Mouse (Mus musculus) liver, embryonic 13.5 days (tissue): ENCODE data around the gene Hspa5. TPM values are rescaled to one million over a fixed set of nuclear protein-coding genes. Genes with fewer than 3 reads are reported as not detected.
A peak's percentile ranks its signal among the peaks of the same experiment; 100 is the strongest.
"Not testable (repeated sequence)": the region's sequence is repeated elsewhere in the genome, so short reads cannot be mapped to it uniquely, and the experiment has no call there.

Experiments used
- ATAC-seq: fragments of 200-750 bp; cut with Nextera tagmentation; 2 replicates; pipeline ENCODE4 v1.8.0; 2017; ENCODE audit warnings: low read depth, mild to moderate bottlenecking, moderate number of reproducible peaks, moderate library complexity
- DNase-seq: peaks from one replicate; pipeline ENCODE4 v3.0.0; 2022
- H3K27ac ChIP-seq: fragments of 300-500 bp; sonication (generic); 2 replicates; pipeline ENCODE4 v1.5.1; 2015; ENCODE audit warnings: moderate library complexity, mild to moderate bottlenecking, inconsistent platforms
- H3K27me3 ChIP-seq: fragments of 300-500 bp; sonication (generic); 2 replicates; pipeline ENCODE4 v1.6.1; 2015; ENCODE audit warnings: mild to moderate bottlenecking, inconsistent platforms
- H3K36me3 ChIP-seq: fragments of 300-500 bp; sonication (generic); 2 replicates; pipeline ENCODE4 v1.6.1; 2015; ENCODE audit warnings: mild to moderate bottlenecking, inconsistent platforms
- H3K4me1 ChIP-seq: fragments of 300-500 bp; sonication (generic); replicated peaks from 2 replicates; pipeline ENCODE4 v1.6.1; 2015; ENCODE audit warnings: inconsistent platforms
- H3K4me2 ChIP-seq: fragments of 300-500 bp; sonication (generic); 2 replicates; pipeline ENCODE4 v1.6.1; 2015; ENCODE audit warnings: inconsistent platforms, mild to moderate bottlenecking, moderate library complexity
- H3K4me3 ChIP-seq: fragments of 300-500 bp; sonication (generic); replicated peaks from 2 replicates; pipeline ENCODE4 v1.5.1; 2015; ENCODE audit warnings: mild to moderate bottlenecking, inconsistent platforms
- H3K9ac ChIP-seq: fragments of 300-500 bp; sonication (generic); 2 replicates; pipeline ENCODE4 v1.6.1; 2015; ENCODE audit warnings: mild to moderate bottlenecking, inconsistent platforms
- H3K9me3 ChIP-seq: fragments of 300-500 bp; sonication (generic); replicated peaks from 2 replicates; pipeline ENCODE4 v1.6.1; 2016; ENCODE audit warnings: inconsistent platforms
- WGBS: fragments of 180-500 bp; shearing (Covaris S2); methylation state at CpG from one replicate; pipeline ENCODE4 v1.1.7; 2015; ENCODE audit not compliant: insufficient replicate concordance; 5-methylcytosine and 5-hydroxymethylcytosine counted together
- polyA plus RNA-seq: library from polyadenylated mRNA; unstranded; fragments of >200 nt; fragmentation: Nextera tagmentation; extraction: Ambion mirVana; gene quantifications from 2 replicates; pipeline ENCODE4 v1.2.1, GENCODE M21; 2015

The Hspa5 gene
- polyA plus RNA-seq, 1 experiment from 2014 or later: 533 TPM

DNA sequence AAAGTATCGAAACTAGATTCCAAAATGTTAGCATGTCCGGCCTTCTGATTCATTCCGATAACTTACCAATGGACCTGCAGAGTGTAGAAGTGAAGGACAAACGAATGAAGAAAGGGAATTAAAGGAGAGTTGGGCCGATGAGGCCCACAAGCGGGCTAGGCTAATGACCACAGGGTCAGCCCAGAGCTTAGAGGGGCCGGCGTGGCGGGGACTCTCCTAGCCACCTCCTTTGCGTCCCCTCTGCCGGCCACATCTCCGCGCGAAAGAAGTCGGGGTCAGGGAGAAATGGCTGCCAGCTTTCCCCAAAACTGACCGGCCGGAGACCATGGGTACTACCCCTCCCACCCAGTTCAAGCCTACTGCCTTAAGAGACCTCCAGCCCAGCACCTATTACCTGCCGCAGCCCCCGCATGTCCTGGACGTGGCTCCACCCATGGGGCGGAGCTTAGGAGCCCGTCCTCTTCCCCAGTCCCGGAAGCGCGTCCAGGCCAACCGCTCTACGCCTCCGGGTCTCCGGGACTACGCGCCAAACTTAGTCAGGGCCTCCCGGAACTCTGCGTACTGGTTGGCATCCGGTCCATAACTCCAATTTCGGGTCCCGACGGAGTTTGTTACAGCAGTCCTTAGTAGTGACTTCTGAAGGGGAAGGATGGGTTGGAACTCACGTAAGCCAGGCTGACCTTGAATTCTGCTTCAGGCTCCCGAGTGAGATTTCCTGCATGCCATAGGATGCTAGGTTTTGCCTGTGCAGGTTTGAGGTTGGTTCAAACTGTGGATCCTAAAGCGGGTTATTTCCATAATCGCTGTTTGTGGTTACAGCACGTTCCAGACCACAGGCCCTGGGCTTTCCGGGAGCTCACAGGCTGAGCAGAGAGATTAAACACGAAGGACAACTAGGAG is 27.8 kb downstream of the Hspa5 start, which contains the start of gene Rabepk:
Gene Rabepk (minus strand): TSS at position 556 of the 900 bp plus-strand sequence.
- no peaks in the 10 kb centered on the region for H3K9me3 ChIP-seq
- H3K36me3 ChIP-seq: peaks cover 26% of the 10 kb centered on the region
- 2% methylated on average over 44 of the region's 44 CpGs for WGBS
- DNase-seq (peak; percentile 86), ATAC-seq (peak; percentile 77)
- H3K9ac ChIP-seq: peak within 1 kb of the TSS; percentile 88
- H3K27me3 ChIP-seq: no peaks in the 10 kb centered on the region
- peak within 1 kb of the TSS; percentile 84 for H3K4me2 ChIP-seq
- peak within 1 kb of the TSS; percentile 87 for H3K27ac ChIP-seq
- H3K4me1 ChIP-seq: peaks cover 47% of the 10 kb centered on the region
- peak within 1 kb of the TSS; percentile 74 for H3K4me3 ChIP-seq

DNA sequence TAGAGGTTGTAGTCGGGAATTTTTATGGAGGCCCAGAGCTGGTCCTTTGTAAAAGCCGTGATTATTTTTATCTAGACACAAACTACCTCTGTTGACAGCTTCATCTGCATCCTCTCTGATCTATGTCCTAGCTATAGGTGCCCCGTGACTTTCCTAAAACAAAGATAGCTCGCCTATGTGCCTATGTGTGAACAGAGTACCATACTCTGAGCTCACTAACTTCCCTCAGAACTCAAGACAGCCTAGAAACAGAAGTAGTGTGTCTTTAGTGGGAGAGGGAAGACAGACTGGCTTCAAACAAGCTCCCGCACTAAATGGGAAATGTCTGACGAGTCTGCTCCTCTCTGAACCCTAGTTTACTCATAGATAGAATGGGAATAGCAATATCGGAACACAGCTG is 28.6 kb downstream of the Hspa5 start:
- peak overlapping the region; percentile 87 for H3K27ac ChIP-seq
- H3K4me2 ChIP-seq: peak overlapping the region; percentile 84
- H3K9ac ChIP-seq: peak overlapping the region; percentile 88
- H3K27me3 ChIP-seq: no peaks in the 10 kb centered on the region
- peaks cover 22% of the 10 kb centered on the region for H3K36me3 ChIP-seq
- DNase-seq: no peak
- H3K9me3 ChIP-seq: no peaks in the 10 kb centered on the region
- no peak for ATAC-seq
- WGBS: 29% methylated on average over 7 of the region's 7 CpGs
- H3K4me1 ChIP-seq: peaks cover 53% of the 10 kb centered on the region
- H3K4me3 ChIP-seq: peak overlapping the region; percentile 74

DNA sequence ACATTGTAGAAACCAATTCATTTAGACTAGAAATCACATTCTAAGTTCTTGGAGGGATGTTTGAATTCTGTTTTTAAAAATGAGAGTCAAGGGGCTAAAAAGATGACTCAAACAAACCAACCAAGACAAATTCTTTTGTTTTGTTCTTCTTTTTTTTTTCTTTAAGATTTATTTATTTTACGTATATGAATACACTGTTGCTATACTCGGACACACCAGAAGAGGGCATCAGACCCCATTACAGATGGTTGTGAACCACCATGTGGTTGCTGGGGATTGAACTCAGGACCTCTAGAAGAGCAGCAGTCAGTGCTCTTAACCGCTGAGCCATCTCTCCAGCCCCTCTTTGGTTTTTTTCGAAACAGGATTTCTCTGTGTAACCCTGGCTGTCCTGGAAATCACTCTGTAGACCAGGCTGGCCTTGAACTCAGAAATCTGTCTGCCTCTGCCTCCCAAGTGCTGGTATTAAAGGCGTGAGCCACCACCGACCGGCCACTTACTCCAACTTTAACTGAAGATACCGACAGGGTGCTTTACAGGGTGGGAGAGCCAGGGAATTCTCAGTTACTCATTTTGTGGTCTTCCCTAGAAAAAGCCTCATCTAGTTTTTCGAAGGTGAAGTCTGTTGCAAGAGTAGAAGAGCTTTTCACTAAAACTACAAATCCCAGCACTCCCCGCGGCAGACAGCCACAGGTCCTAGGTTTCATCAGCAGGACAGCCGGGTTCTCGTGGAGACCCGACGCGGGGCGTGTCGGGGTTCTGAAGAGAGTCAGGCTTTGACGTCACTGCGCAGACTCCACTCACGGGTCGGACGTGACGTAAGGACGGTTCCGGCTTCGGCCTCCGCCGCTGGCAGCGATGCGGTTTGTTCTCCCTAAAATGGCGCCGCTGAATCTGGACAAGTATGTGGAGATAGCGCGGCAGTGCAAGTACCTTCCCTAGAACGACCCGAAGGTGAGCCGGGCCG is 30.0 kb downstream of the Hspa5 start:
- peak overlapping the region; percentile 96 for H3K27ac ChIP-seq
- H3K4me3 ChIP-seq: peak overlapping the region; percentile 80
- peak overlapping the region; percentile 74 for H3K4me2 ChIP-seq
- ATAC-seq (peak; percentile 85), DNase-seq (peak; percentile 97)
- H3K9me3 ChIP-seq: no peaks in the 10 kb centered on the region
- 5% methylated on average over 39 of the region's 39 CpGs for WGBS
- peak overlapping the region; percentile 93 for H3K9ac ChIP-seq
- H3K27me3 ChIP-seq: no peaks in the 10 kb centered on the region
- H3K4me1 ChIP-seq: peaks cover 68% of the 10 kb centered on the region
- H3K36me3 ChIP-seq: peaks cover 29% of the 10 kb centered on the region

DNA sequence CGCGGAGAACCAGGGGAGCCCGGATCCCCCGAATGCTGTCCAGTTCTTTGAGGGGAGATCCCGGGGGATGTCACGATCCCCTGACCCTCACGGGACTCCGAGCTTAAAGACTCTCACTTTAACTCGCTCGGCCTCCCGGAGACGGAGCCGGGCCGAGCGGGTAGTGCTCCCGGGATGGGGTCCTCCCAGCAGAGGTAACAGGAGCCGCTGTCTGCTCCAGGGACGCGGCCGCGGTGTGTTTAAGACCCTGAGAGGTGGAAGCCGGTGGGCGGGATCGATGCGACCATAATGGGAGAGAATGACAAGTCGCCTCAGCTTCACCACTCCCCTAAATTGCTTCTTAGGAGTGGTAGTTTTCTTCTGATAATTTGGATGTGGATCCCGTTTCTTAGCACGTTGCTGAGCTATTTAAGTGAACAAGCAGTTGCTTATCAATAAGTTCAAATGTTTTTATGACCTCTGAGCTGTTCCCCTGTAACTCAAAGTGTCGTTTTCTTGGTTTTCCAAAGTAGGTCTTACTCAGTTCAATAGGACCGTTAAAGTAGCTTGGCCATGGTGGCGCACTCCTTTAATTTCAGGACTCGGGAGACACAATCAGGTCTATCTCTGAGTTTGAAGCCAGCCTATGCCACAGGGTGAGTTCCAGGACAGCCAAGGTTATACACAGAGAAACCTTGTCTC is 30.9 kb downstream of the Hspa5 start:
- Histone ChIP-seq H3K4me1 (peaks cover 73% of the 10 kb centered on the region), H3K36me3 (peaks cover 35% of the 10 kb centered on the region), H3K4me3 (peak overlapping the region; percentile 80), H3K9ac (peak overlapping the region; percentile 93), H3K27ac (peak overlapping the region; percentile 96), H3K4me2 (peak overlapping the region; percentile 74)
- DNase-seq (peak; percentile 50), ATAC-seq (peak; percentile 30)
- H3K27me3 ChIP-seq, H3K9me3 ChIP-seq: not testable (repeated sequence)
- WGBS: under 1% methylated on average over 30 of the region's 32 CpGs

DNA sequence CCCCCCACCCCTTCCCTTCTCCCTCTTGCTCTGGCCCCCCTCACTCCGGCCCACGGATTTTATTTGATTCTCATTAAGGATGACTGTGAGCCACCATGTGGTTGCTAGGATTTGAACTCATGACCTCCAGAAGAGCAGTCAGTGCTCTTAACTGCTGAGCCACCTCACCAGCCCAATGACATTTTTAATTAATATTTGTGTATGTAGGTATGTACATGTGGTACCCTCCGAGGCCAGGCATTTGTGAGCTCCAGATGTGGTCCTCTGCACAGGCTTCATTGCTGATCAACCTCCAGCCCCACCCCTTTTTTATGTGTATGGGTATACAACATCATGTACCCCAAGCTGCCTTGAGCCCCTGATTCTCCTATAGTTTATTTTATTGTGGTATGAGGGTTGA is 32.0 kb downstream of the Hspa5 start:
- peak overlapping the region; percentile 90 for H3K27ac ChIP-seq
- H3K9ac ChIP-seq: peak overlapping the region; percentile 75

DNA sequence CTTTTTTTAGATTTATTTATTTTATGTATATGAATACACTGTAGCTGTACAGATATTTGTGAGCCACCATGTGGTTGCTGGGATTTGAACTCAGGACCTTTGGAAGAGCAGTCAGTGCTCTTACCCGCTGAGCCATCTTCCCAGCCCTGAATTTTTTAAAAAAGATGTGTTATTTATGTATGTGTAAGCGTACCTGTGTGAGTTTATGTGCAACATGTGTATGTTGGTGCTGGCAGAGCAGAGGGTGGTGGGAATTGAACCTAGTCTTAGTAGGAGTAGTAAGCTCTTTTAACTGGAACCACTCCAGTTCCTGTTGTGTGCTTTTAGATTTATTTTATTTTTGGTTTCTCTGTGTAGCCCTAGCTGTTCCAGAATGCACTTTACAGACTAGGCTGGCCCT is 32.4 kb downstream of the Hspa5 start:
- Histone ChIP-seq H3K4me3 (peak overlapping the region; percentile 80), H3K4me2 (peak overlapping the region; percentile 78), H3K9me3 (no peaks in the 10 kb centered on the region), H3K9ac (peak overlapping the region; percentile 75), H3K27ac (peak overlapping the region; percentile 90), H3K4me1 (peaks cover 72% of the 10 kb centered on the region), H3K27me3 (no peaks in the 10 kb centered on the region), H3K36me3 (peaks cover 48% of the 10 kb centered on the region)
- 85% methylated on average over 2 of the region's 2 CpGs for WGBS
- DNase-seq: no peak
- no peak for ATAC-seq

More for the DNA sequence above, 32.0 kb downstream of the Hspa5 start:
- 68% methylated on average over 3 of the region's 3 CpGs for WGBS
- H3K9me3 ChIP-seq: no peaks in the 10 kb centered on the region
- no peak for ATAC-seq
- no peak for DNase-seq
- H3K4me1 ChIP-seq: peaks cover 72% of the 10 kb centered on the region
- H3K27me3 ChIP-seq: no peaks in the 10 kb centered on the region
- peaks cover 44% of the 10 kb centered on the region for H3K36me3 ChIP-seq
- peak overlapping the region; percentile 80 for H3K4me3 ChIP-seq
- H3K4me2 ChIP-seq: peak overlapping the region; percentile 78

DNA sequence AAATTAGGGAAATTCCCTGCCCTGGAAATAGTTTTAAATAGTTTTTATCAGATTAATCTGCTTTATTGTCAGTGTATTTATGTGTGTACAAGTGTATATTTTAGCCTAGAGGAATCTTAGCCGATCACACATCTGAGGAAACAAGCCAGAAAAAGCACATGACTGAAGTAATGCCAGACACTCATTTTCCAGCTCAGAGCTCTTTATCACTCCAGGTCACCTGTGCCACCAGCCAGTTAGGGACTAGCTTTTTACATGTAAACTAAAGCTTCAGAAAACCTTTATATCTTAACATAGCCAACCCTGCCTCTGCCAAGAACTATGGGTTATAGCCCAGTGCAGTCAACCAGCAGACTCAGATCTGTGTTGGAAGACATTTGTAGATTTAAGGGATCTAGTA is 33.0 kb downstream of the Hspa5 start:
- Histone ChIP-seq H3K36me3 (peaks cover 55% of the 10 kb centered on the region), H3K27me3 (no peaks in the 10 kb centered on the region), H3K4me2 (peak overlapping the region; percentile 78), H3K9ac (peak overlapping the region; percentile 75), H3K9me3 (no peaks in the 10 kb centered on the region), H3K27ac (peak overlapping the region; percentile 90), H3K4me1 (peaks cover 78% of the 10 kb centered on the region), H3K4me3 (peak overlapping the region; percentile 80)
- WGBS: 15% methylated on average over 1 of the region's 1 CpGs
- peak; percentile 64 for ATAC-seq
- DNase-seq: peak; percentile 60

DNA sequence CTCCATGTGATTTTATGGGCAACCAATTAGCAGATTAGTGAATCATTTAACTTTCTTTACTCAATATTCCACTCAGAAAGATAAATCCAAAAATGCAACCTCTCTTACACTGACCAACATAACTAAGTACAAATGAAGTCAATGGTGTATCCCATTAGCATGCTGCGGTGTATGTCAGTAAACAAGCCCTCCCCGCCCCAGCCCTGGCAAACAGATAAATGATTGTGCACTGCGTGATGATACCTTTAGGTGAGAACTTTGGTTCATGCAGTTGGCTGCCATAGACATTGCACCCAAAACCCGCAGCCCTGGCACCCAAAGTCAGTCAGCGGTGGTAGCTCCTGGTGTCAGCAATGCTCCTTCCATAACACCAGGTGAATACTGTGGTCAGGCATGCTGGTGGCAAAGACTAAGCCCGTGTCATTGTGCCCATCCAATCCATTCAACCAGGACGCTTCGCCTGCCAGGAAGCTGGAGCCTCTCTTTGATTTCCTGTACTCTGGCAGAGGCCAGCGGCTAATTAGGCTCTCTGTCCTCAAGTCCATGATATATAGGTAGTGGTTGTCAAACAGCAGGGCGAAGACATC is 33.7 kb downstream of the Hspa5 start:
- H3K4me2 ChIP-seq: peak overlapping the region; percentile 41
- peaks cover 80% of the 10 kb centered on the region for H3K4me1 ChIP-seq
- H3K4me3 ChIP-seq: 0 out of 2 replicates have a peak overlapping the region, but pooled peaks have one; percentile 1
- peak overlapping the region; percentile 49 for H3K9ac ChIP-seq
- ATAC-seq: peak; percentile 35
- no peaks in the 10 kb centered on the region for H3K27me3 ChIP-seq
- no peaks in the 10 kb centered on the region for H3K9me3 ChIP-seq
- peaks cover 60% of the 10 kb centered on the region for H3K36me3 ChIP-seq
- H3K27ac ChIP-seq: peak overlapping the region; percentile 90
- WGBS: 79% methylated on average over 10 of the region's 10 CpGs
- DNase-seq: peak; percentile 26

DNA sequence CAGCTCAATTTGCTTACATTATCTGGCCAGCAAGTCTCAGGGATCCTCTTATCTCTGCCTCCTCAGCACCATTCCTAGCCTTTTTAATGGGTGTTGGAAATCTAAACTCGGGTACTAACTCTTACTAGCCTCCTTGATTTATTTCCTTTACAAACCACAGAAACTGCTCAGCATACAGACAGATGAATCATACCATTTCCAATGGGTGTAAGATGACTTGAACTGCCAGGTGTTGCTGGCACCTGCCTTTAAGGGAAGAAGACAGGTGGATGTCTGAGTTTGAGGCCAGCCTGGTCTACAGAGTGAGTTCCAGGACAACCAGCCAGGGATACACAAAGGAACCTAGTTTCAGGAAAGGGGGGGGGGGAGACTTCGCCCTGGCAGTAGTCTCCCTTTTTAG is 36.3 kb downstream of the Hspa5 start:
- no peak overlapping the region for H3K4me3 ChIP-seq
- ATAC-seq (no peak), DNase-seq (no peak)
- H3K9me3 ChIP-seq: no peaks in the 10 kb centered on the region
- H3K9ac ChIP-seq: peak overlapping the region; percentile 23
- 47% methylated on average over 2 of the region's 2 CpGs for WGBS
- peaks cover 76% of the 10 kb centered on the region for H3K4me1 ChIP-seq
- H3K36me3 ChIP-seq: peaks cover 85% of the 10 kb centered on the region
- H3K4me2 ChIP-seq: 0 out of 2 replicates have a peak overlapping the region, but pooled peaks have one; percentile 1
- H3K27ac ChIP-seq: peak overlapping the region; percentile 70
- H3K27me3 ChIP-seq: no peaks in the 10 kb centered on the region

DNA sequence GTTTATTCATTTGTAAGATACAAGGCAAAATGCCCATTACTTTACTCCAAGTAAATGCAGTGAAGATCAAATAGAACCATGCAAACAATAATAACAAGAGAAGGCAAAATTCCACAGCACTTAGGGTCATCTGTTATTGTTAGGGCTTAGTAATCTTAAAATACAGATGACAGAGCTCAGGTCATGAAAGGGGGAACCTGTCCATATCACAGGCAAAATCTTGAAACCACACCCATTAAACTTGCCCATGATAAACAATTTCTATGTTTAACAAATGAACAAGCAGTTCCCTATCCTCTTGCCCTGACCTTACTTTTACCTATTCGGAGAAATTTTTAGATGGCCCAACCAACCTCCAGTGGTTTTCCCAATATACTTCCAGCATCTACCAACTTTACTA is 37.8 kb downstream of the Hspa5 start:
- H3K9ac ChIP-seq: 0 out of 2 replicates have a peak overlapping the region, but pooled peaks have one; percentile 26
- peaks cover 63% of the 10 kb centered on the region for H3K4me1 ChIP-seq
- H3K4me3 ChIP-seq: no peak overlapping the region
- H3K36me3 ChIP-seq: peaks cover 89% of the 10 kb centered on the region
- peak overlapping the region; percentile 81 for H3K27ac ChIP-seq
- H3K4me2 ChIP-seq: peak overlapping the region; percentile 28
- ATAC-seq (no peak), DNase-seq (no peak)
- WGBS: 66% methylated on average over 1 of the region's 1 CpGs
- H3K27me3 ChIP-seq: no peaks in the 10 kb centered on the region
- H3K9me3 ChIP-seq: no peaks in the 10 kb centered on the region
